Mouse (Mus musculus) heart, adult 2 months (tissue): Measurements from ENCODE around the gene Med13l. TPM values are rescaled to one million over a fixed set of nuclear protein-coding genes. Genes with fewer than 3 reads are reported as not detected.

Experiments
- DNase-seq, 2 experiments: peaks; one replicate each; pipeline ENCODE4 v3.0.0; 2021
- H3K27ac ChIP-seq: fragments of 200-600 bp; 2 replicates; pipeline ENCODE4 v1.8.1; 2022
- H3K27me3 ChIP-seq: fragments of 200-500 bp; 2 replicates; pipeline ENCODE4 v1.6.1; 2012; ENCODE audit warnings: mild to moderate bottlenecking, low read length, inconsistent platforms, mixed read lengths; ENCODE audit not compliant: control insufficient read depth, insufficient read depth
- H3K36me3 ChIP-seq: fragments of 200-500 bp; 2 replicates; pipeline ENCODE4 v1.6.1; 2012; ENCODE audit warnings: low read length, inconsistent platforms; ENCODE audit not compliant: control insufficient read depth, insufficient read depth
- H3K4me1 ChIP-seq: fragments of 200-500 bp; 2 replicates; pipeline ENCODE4 v1.6.1; 2011; ENCODE audit warnings: low read length; ENCODE audit not compliant: control insufficient read depth, insufficient read depth
- H3K4me3 ChIP-seq: fragments of 200-600 bp; 2 replicates; pipeline ENCODE4 v1.8.1; 2022
- H3K79me2 ChIP-seq: fragments of 200-500 bp; replicated peaks from 2 replicates; pipeline ENCODE4 v1.6.1; 2012; ENCODE audit warnings: mild to moderate bottlenecking, inconsistent platforms, low read length, moderate library complexity, mixed read lengths; ENCODE audit not compliant: control insufficient read depth, insufficient read depth
- H3K9ac ChIP-seq: fragments of 200-500 bp; 2 replicates; pipeline ENCODE4 v1.6.1; 2012; ENCODE audit warnings: low read depth, mild to moderate bottlenecking, control low read depth, inconsistent platforms, low read length, mixed read lengths
- CTCF ChIP-seq: fragments of 200-600 bp; IDR thresholded peaks from 2 replicates; pipeline ENCODE4 v1.8.1; 2022; ENCODE audit warnings: antibody characterized with exemption, mild to moderate bottlenecking, moderate library complexity
- EP300 ChIP-seq: fragments of 200-500 bp; IDR thresholded peaks from 2 replicates; pipeline ENCODE4 v1.6.1; 2011; ENCODE audit warnings: low read depth, low read length, control low read depth; ENCODE audit not compliant: insufficient read depth
- POLR2A ChIP-seq: fragments of 200-500 bp; IDR thresholded peaks from 2 replicates; pipeline ENCODE4 v1.6.1; 2011; ENCODE audit warnings: mild to moderate bottlenecking, low read depth, low read length, control low read depth; ENCODE audit not compliant: insufficient read depth
- WGBS: fragments of 180-500 bp; shearing (Covaris S2); methylation state at CpG from one replicate; pipeline ENCODE4 v1.1.7; 2018; 5-methylcytosine and 5-hydroxymethylcytosine counted together
- intact Hi-C: fragments of 180-260 bp; cut with DNase I; formaldehyde crosslinking; loops from one replicate; pipeline ENCODE4 v1.15.1; 2025
- polyA plus RNA-seq: library from polyadenylated mRNA; depleted of rRNA; stranded (reverse); fragments of >200 nt; gene quantifications from 2 replicates; pipeline ENCODE4 v1.2.3, GENCODE M21; 2012
- total RNA-seq, 2 experiments: library from RNA; stranded (reverse); gene quantifications; 2 replicates each; pipeline ENCODE4 v1.2.3; 2021

Med13l gene
- total and polyA plus RNA-seq, 3 experiments, result 11.0 to 30.8 (median 29.9) TPM

GRCm38 (mm10) chr5:118709847-118710251 is 149.4 kb downstream of the Med13l start:
- H3K36me3 ChIP-seq, result no peaks in the 10 kb centered on the region
- peaks cover 4% of the 10 kb centered on the region; the same call in 1 of the 2 replicates for H3K79me2 ChIP-seq
- H3K4me1 ChIP-seq, result peaks cover 8% of the 10 kb centered on the region
- H3K27me3 ChIP-seq, result no peaks in the 10 kb centered on the region
- H3K9ac ChIP-seq, result no peak overlapping the region
- DNase-seq, result peak in 1 of 2 experiments; percentile 32
- WGBS, result 48% methylated on average over 7 of the region's 7 CpGs
- intact Hi-C loops, result loop anchor here (2.0 to 5.0 kb wide), 3 partner anchors 53 to 379 kb away; no protein-coding TSS in a partner anchor
- TF ChIP-seq EP300, result no peak
- no peak for TF ChIP-seq CTCF
- no peak for TF ChIP-seq POLR2A
- no peak overlapping the region for H3K4me3 ChIP-seq
- H3K27ac ChIP-seq, result no peak overlapping the region

- Histone ChIP-seq H3K27ac (no peak overlapping the region), H3K4me1 (no peaks in the 10 kb centered on the region; the same call in 1 of the 2 replicates), H3K36me3 (no peaks in the 10 kb centered on the region), H3K9ac (no peak overlapping the region), H3K4me3 (no peak overlapping the region), H3K79me2 (peaks cover 6% of the 10 kb centered on the region; the same call in 1 of the 2 replicates), H3K27me3 (no peaks in the 10 kb centered on the region)
- intact Hi-C loops, result no loop called here
- no peak for TF ChIP-seq EP300
- TF ChIP-seq CTCF, result no peak
- TF ChIP-seq POLR2A, result no peak
- WGBS, result 94% methylated on average over 7 of the region's 7 CpGs
- DNase-seq, result no peak
Measured at GRCm38 (mm10) chr5:118715518-118715917, 155.0 kb downstream of the Med13l start.

GRCm38 (mm10) chr5:118716295-118717271 is 156.1 kb downstream of the Med13l start:
- Histone ChIP-seq H3K79me2 (peaks cover 6% of the 10 kb centered on the region; the same call in 1 of the 2 replicates), H3K9ac (no peak overlapping the region), H3K27ac (no peak overlapping the region), H3K4me1 (no peaks in the 10 kb centered on the region; the same call in 1 of the 2 replicates), H3K36me3 (no peaks in the 10 kb centered on the region), H3K4me3 (no peak overlapping the region), H3K27me3 (no peaks in the 10 kb centered on the region)
- DNase-seq, result no peak
- intact Hi-C loops, result no loop called here
- 63% methylated on average over 14 of the region's 14 CpGs for WGBS
- TF ChIP-seq EP300 (no peak), POLR2A (no peak), CTCF (no peak)

GRCm38 (mm10) chr5:118717456-118717855 is 157.0 kb downstream of the Med13l start:
- intact Hi-C loops, result no loop called here
- Histone ChIP-seq H3K4me3 (no peak overlapping the region), H3K36me3 (no peaks in the 10 kb centered on the region), H3K9ac (no peak overlapping the region), H3K27me3 (no peaks in the 10 kb centered on the region), H3K79me2 (peaks cover 6% of the 10 kb centered on the region; the same call in 1 of the 2 replicates), H3K4me1 (no peaks in the 10 kb centered on the region; the same call in 1 of the 2 replicates), H3K27ac (no peak overlapping the region)
- no peak for DNase-seq
- TF ChIP-seq EP300 (no peak), CTCF (no peak), POLR2A (no peak)
- 77% methylated on average over 10 of the region's 10 CpGs for WGBS

- WGBS, result 97% methylated on average over 6 of the region's 6 CpGs
- Histone ChIP-seq H3K36me3 (no peaks in the 10 kb centered on the region), H3K9ac (no peak overlapping the region), H3K4me1 (no peaks in the 10 kb centered on the region; the same call in 1 of the 2 replicates), H3K79me2 (peaks cover 6% of the 10 kb centered on the region; the same call in 1 of the 2 replicates), H3K27me3 (no peaks in the 10 kb centered on the region), H3K27ac (no peak overlapping the region), H3K4me3 (no peak overlapping the region)
- no peak for TF ChIP-seq EP300
- TF ChIP-seq POLR2A, result no peak
- TF ChIP-seq CTCF, result no peak
- intact Hi-C loops, result no loop called here
- DNase-seq, result no peak
Measured at GRCm38 (mm10) chr5:118718070-118718469, 157.6 kb downstream of the Med13l start.
